Mouse (Mus musculus): Measurements from ENCODE around the gene Ccdc90b. TPM values are rescaled to one million over a fixed set of nuclear protein-coding genes. Genes with fewer than 3 reads are reported as not detected.

The Ccdc90b gene
- total RNA-seq, 2 experiments from 2014 or later = 14.4 to 16.5 TPM

GRCm38 (mm10) chr7:92589986-92590385, 29.0 kb downstream of the Ccdc90b start:
- no peak for TF ChIP-seq CTCF (conservative IDR thresholded peaks at IDR 0.05)
- no peak overlapping the region for H3K4me3 ChIP-seq
- H3K27ac ChIP-seq = no peak overlapping the region
- no peak for DNase-seq (ENCODE audit: low spot score in 2 of 2)

GRCm38 (mm10) chr7:92590842-92591241, 29.9 kb downstream of the Ccdc90b start:
- no peak for DNase-seq (ENCODE audit: low spot score in 2 of 2)
- no peak overlapping the region for H3K27ac ChIP-seq
- TF ChIP-seq CTCF (conservative IDR thresholded peaks at IDR 0.05) = no peak

GRCm38 (mm10) chr7:92604961-92605360, 44.0 kb downstream of the Ccdc90b start:
- H3K4me3 ChIP-seq = no peak overlapping the region
- no peak for DNase-seq (ENCODE audit: low spot score in 2 of 2)
- TF ChIP-seq CTCF (conservative IDR thresholded peaks at IDR 0.05) = no peak
- no peak overlapping the region for H3K27ac ChIP-seq

More at GRCm38 (mm10) chr7:92590842-92591241, 29.9 kb downstream of the Ccdc90b start:
- no peak overlapping the region for H3K4me3 ChIP-seq

- DNase-seq (ENCODE audit: low spot score in 2 of 2) = no peak
- TF ChIP-seq CTCF (conservative IDR thresholded peaks at IDR 0.05) = no peak
- no peak overlapping the region for H3K27ac ChIP-seq
- H3K4me3 ChIP-seq = no peak overlapping the region
Observed at GRCm38 (mm10) chr7:92610830-92611229, 49.9 kb downstream of the Ccdc90b start.

GRCm38 (mm10) chr7:92624488-92624887, 63.5 kb downstream of the Ccdc90b start:
- H3K4me3 ChIP-seq = no peak overlapping the region
- no peak for DNase-seq (ENCODE audit: low spot score in 2 of 2)
- peak; percentile 68 for TF ChIP-seq CTCF (conservative IDR thresholded peaks at IDR 0.05)
- no peak overlapping the region for H3K27ac ChIP-seq

- DNase-seq (ENCODE audit: low spot score in 2 of 2) = peak; percentile 22 to 49
- no peak overlapping the region for H3K27ac ChIP-seq
- H3K4me3 ChIP-seq = no peak overlapping the region
- TF ChIP-seq CTCF (conservative IDR thresholded peaks at IDR 0.05) = peak; percentile 73
Observed at GRCm38 (mm10) chr7:92630167-92630566, 69.2 kb downstream of the Ccdc90b start.

Other genes with a start within 250 kb of the Ccdc90b start
- gene Ankrd42, start 76.0 kb downstream of the Ccdc90b start, total RNA-seq (2021) = 10 to 100 TPM; 18.6 to 19.8 TPM
- 10 to 100 TPM; 59.0 to 67.0 TPM for gene Pcf11, start 108.8 kb downstream of the Ccdc90b start, total RNA-seq (2021)
- 10 to 100 TPM; 41.2 to 47.2 TPM for gene Rab30, start 180.5 kb downstream of the Ccdc90b start, total RNA-seq (2021)